Mouse (Mus musculus) limb, embryonic 14.5 days (tissue): Measurements from ENCODE around the gene Erv3. TPM values are rescaled to one million over a fixed set of nuclear protein-coding genes. Genes with fewer than 3 reads are reported as not detected.

Source experiments
- ATAC-seq: fragments of 200-750 bp; cut with Nextera tagmentation; 2 replicates; pipeline ENCODE4 v1.8.0; 2017; ENCODE audit warnings: low read depth, moderate number of reproducible peaks, moderate TSS enrichment; ENCODE audit not compliant: low FRiP score
- DNase-seq: peaks from one replicate; pipeline ENCODE4 v3.0.0-alpha.2; 2015; ENCODE audit warnings: low spot score
- H3K27ac ChIP-seq: fragments of 300-500 bp; sonication (generic); replicated peaks from 2 replicates; pipeline ENCODE4 v1.5.1; 2014; ENCODE audit warnings: low read depth, mild to moderate bottlenecking, low read length, moderate library complexity, mixed read lengths
- H3K27me3 ChIP-seq: fragments of 300-500 bp; sonication (generic); 2 replicates; pipeline ENCODE4 v1.6.1; 2014; ENCODE audit warnings: low read length, mixed read lengths; ENCODE audit not compliant: control insufficient read depth, insufficient read depth
- H3K36me3 ChIP-seq: fragments of 300-500 bp; sonication (generic); 2 replicates; pipeline ENCODE4 v1.6.1; 2014; ENCODE audit warnings: mild to moderate bottlenecking, low read length, moderate library complexity, mixed read lengths; ENCODE audit not compliant: control insufficient read depth, insufficient read depth
- H3K4me1 ChIP-seq: fragments of 300-500 bp; sonication (generic); 2 replicates; pipeline ENCODE4 v1.6.1; 2014; ENCODE audit warnings: antibody characterized with exemption, low read length, mixed read lengths; ENCODE audit not compliant: control insufficient read depth, insufficient read depth
- H3K4me2 ChIP-seq: fragments of 300-500 bp; sonication (generic); replicated peaks from 2 replicates; pipeline ENCODE4 v1.6.1; 2014; ENCODE audit warnings: low read depth, mild to moderate bottlenecking, low read length, moderate library complexity; ENCODE audit not compliant: severe bottlenecking
- H3K4me3 ChIP-seq: fragments of 300-500 bp; sonication (generic); replicated peaks from 2 replicates; pipeline ENCODE4 v1.5.1; 2014; ENCODE audit warnings: low read length
- H3K9ac ChIP-seq: fragments of 300-500 bp; sonication (generic); 2 replicates; pipeline ENCODE4 v1.6.1; 2014; ENCODE audit warnings: mild to moderate bottlenecking, low read depth, low read length, moderate library complexity; ENCODE audit not compliant: severe bottlenecking
- H3K9me3 ChIP-seq: fragments of 300-500 bp; sonication (generic); 2 replicates; pipeline ENCODE4 v1.6.1; 2016; ENCODE audit warnings: low read length; ENCODE audit not compliant: control insufficient read depth
- POLR2A ChIP-seq: fragments of 200-500 bp; IDR thresholded peaks from 2 replicates; pipeline ENCODE4 v1.8.0; 2012; ENCODE audit warnings: inconsistent platforms, mild to moderate bottlenecking, moderate library complexity, borderline replicate concordance; ENCODE audit not compliant: insufficient read depth, insufficient read length; ENCODE audit errors: extremely low read depth
- WGBS: fragments of 180-500 bp; shearing (Covaris S2); extraction: QIAGEN DNeasy Blood & Tissue Kit; methylation state at CpG from one replicate; pipeline ENCODE4 v1.1.7; 2014; 5-methylcytosine and 5-hydroxymethylcytosine counted together
- polyA plus RNA-seq, 2 experiments: library from polyadenylated mRNA; depleted of rRNA in 1 of 2; stranded (reverse) in 1 of 2; unstranded in 1 of 2; fragments of >200 nt; fragmentation: Nextera tagmentation in 1 of 2; extraction: Ambion mirVana in 1 of 2; gene quantifications; 2 replicates each; pipeline versions ENCODE4 v1.2.1 to v1.2.3; 2012 to 2014

Erv3 gene
- polyA plus RNA-seq, 2 experiments, result 0.25 TPM; not detected in 1

- DNase-seq (no peak), ATAC-seq (no peak)
- Histone ChIP-seq H3K9me3 (no peaks in the 10 kb centered on the region), H3K9ac (no peak overlapping the region), H3K4me1 (peaks cover 6% of the 10 kb centered on the region), H3K4me3 (no peak overlapping the region), H3K4me2 (no peak overlapping the region), H3K27ac (no peak overlapping the region), H3K36me3 (no peaks in the 10 kb centered on the region), H3K27me3 (no peaks in the 10 kb centered on the region)
- WGBS, result 86% methylated on average over 2 of the region's 2 CpGs
- no peak for TF ChIP-seq POLR2A
Measured at GRCm38 (mm10) chr2:131811607-131812006, 47.9 kb downstream of the Erv3 start.

- H3K9ac ChIP-seq, result no peak overlapping the region
- no peaks in the 10 kb centered on the region for H3K9me3 ChIP-seq
- peaks cover 6% of the 10 kb centered on the region for H3K4me1 ChIP-seq
- H3K4me2 ChIP-seq, result peak overlapping the region; percentile 28; the same call in 1 of the 2 replicates
- H3K4me3 ChIP-seq, result no peak overlapping the region
- ATAC-seq (no peak), DNase-seq (no peak)
- H3K36me3 ChIP-seq, result no peaks in the 10 kb centered on the region
- no peak for TF ChIP-seq POLR2A
- WGBS, result 42% methylated on average over 7 of the region's 7 CpGs
- no peaks in the 10 kb centered on the region for H3K27me3 ChIP-seq
- H3K27ac ChIP-seq, result no peak overlapping the region
Measured at GRCm38 (mm10) chr2:131808856-131809255, 50.7 kb downstream of the Erv3 start.

- no peak for ATAC-seq
- Histone ChIP-seq H3K9me3 (no peaks in the 10 kb centered on the region), H3K27ac (no peak overlapping the region), H3K36me3 (no peaks in the 10 kb centered on the region), H3K4me2 (no peak overlapping the region), H3K27me3 (no peaks in the 10 kb centered on the region), H3K9ac (no peak overlapping the region), H3K4me3 (no peak overlapping the region), H3K4me1 (peaks cover 6% of the 10 kb centered on the region)
- DNase-seq, result no peak
- WGBS, result 59% methylated on average over 11 of the region's 11 CpGs
- no peak for TF ChIP-seq POLR2A
Measured at GRCm38 (mm10) chr2:131807660-131808059, 51.9 kb downstream of the Erv3 start.

GRCm38 (mm10) chr2:131806863-131807262, 52.7 kb downstream of the Erv3 start:
- ATAC-seq (no peak), DNase-seq (no peak)
- H3K4me1 ChIP-seq, result peaks cover 6% of the 10 kb centered on the region
- no peak overlapping the region for H3K4me2 ChIP-seq
- no peaks in the 10 kb centered on the region for H3K27me3 ChIP-seq
- no peaks in the 10 kb centered on the region for H3K36me3 ChIP-seq
- no peak overlapping the region for H3K27ac ChIP-seq
- no peak overlapping the region for H3K4me3 ChIP-seq
- no peaks in the 10 kb centered on the region for H3K9me3 ChIP-seq
- 68% methylated on average over 7 of the region's 7 CpGs for WGBS
- H3K9ac ChIP-seq, result no peak overlapping the region
- TF ChIP-seq POLR2A, result no peak

- no peaks in the 10 kb centered on the region for H3K27me3 ChIP-seq
- WGBS, result 92% methylated on average over 1 of the region's 1 CpGs
- no peaks in the 10 kb centered on the region for H3K36me3 ChIP-seq
- no peak overlapping the region for H3K4me2 ChIP-seq
- TF ChIP-seq POLR2A, result no peak
- H3K27ac ChIP-seq, result no peak overlapping the region
- H3K4me3 ChIP-seq, result no peak overlapping the region
- peaks cover 6% of the 10 kb centered on the region for H3K4me1 ChIP-seq
- DNase-seq (no peak), ATAC-seq (no peak)
- H3K9me3 ChIP-seq, result no peaks in the 10 kb centered on the region
- H3K9ac ChIP-seq, result no peak overlapping the region
Measured at GRCm38 (mm10) chr2:131805306-131805705, 54.2 kb downstream of the Erv3 start.

GRCm38 (mm10) chr2:131803801-131804200, 55.7 kb downstream of the Erv3 start:
- H3K4me2 ChIP-seq, result no peak overlapping the region
- no peak for TF ChIP-seq POLR2A
- no peak for DNase-seq
- H3K4me1 ChIP-seq, result peaks cover 3% of the 10 kb centered on the region
- no peaks in the 10 kb centered on the region for H3K9me3 ChIP-seq
- H3K27me3 ChIP-seq, result no peaks in the 10 kb centered on the region
- no peaks in the 10 kb centered on the region for H3K36me3 ChIP-seq
- H3K4me3 ChIP-seq, result no peak overlapping the region
- 80% methylated on average over 3 of the region's 3 CpGs for WGBS
- no peak overlapping the region for H3K27ac ChIP-seq
- H3K9ac ChIP-seq, result no peak overlapping the region
- ATAC-seq, result no peak

Other genes with a start within 250 kb of the Erv3 start
- gene Prnp, start 50.2 kb upstream of the Erv3 start, polyA plus RNA-seq (2012; rRNA removed), result 38.4 and 39.1 TPM in 2 replicates
- gene Prnp, start 50.2 kb upstream of the Erv3 start, polyA plus RNA-seq (2014; fragmentation: Nextera tagmentation; extraction: Ambion mirVana), result 36.1 and 43.1 TPM in 2 replicates
- 0.12 TPM in 1 of 2 replicates, not detected in the other for gene Prn, start 50.2 kb upstream of the Erv3 start, polyA plus RNA-seq (2012; rRNA removed)
- gene Prn, start 50.2 kb upstream of the Erv3 start, polyA plus RNA-seq (2014; fragmentation: Nextera tagmentation; extraction: Ambion mirVana), result not detected in 2 replicates
- gene Prnd, start 91.1 kb upstream of the Erv3 start, polyA plus RNA-seq (2012; rRNA removed), result 41.2 and 46.2 TPM in 2 replicates
- 44.6 and 50.5 TPM in 2 replicates for gene Prnd, start 91.1 kb upstream of the Erv3 start, polyA plus RNA-seq (2014; fragmentation: Nextera tagmentation; extraction: Ambion mirVana)
- 12.6 and 13.2 TPM in 2 replicates for gene Rassf2, start 170.5 kb upstream of the Erv3 start, polyA plus RNA-seq (2012; rRNA removed)
- 14.6 and 15.1 TPM in 2 replicates for gene Rassf2, start 170.5 kb upstream of the Erv3 start, polyA plus RNA-seq (2014; fragmentation: Nextera tagmentation; extraction: Ambion mirVana)